In the genomic region with DNA sequence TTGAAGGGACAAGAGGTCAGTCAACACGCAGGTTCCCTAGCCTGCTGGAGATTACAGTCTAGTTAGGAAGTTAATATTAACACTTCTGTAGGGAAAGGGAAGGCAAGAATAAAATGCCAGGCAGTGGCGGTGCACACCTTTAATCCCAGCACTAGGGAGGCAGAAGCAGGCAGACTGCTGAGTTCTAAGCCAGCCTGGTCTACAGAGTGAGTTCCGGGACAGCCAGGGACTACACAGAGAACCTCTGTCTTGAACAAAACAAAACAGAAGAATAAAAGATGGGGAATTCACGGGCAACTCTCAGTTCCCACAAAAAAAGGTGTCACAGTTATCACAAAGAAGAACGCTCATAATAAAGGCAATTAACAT, we compare ENCODE assay signal across 8 mouse cellular contexts. TPM values are rescaled to one million over a fixed set of nuclear protein-coding genes. Genes with fewer than 3 reads are reported as not detected.
DNase-seq lines count a peak whose midpoint lies in the region; ATAC-seq lines count a peak whose summit lies in the region.

No protein-coding gene starts in this region.

- intact Hi-C loops in heart, postnatal 10 days (cut with DNase I), result loop anchor here (5.0 kb wide), 1 partner anchor 290 kb away; no protein-coding TSS in a partner anchor
- intact Hi-C loops in left cerebral cortex, postnatal 25 days (cut with DNase I), result no loop called here

- peak overlapping the region; percentile 97 for H3K27ac ChIP-seq in heart, embryonic 12.5 days (ENCODE audit: poor library complexity, severe bottlenecking)
- 0 out of 2 replicates have a peak overlapping the region, but pooled peaks have one; percentile 49 for H3K27ac ChIP-seq in forebrain, embryonic 14.5 days (ENCODE audit: low read depth, low read length)
- peak overlapping the region; percentile 95 for H3K27ac ChIP-seq in liver, embryonic 16.5 days (ENCODE audit: low read length)

- H3K4me3 ChIP-seq in heart, embryonic 12.5 days, result peak overlapping the region; percentile 88
- peak overlapping the region; percentile 77 for H3K4me3 ChIP-seq in forebrain, embryonic 14.5 days (ENCODE audit: low read depth, low read length)
- peak overlapping the region; percentile 91 for H3K4me3 ChIP-seq in liver, embryonic 16.5 days (ENCODE audit: low read depth, low read length)

- H3K9ac ChIP-seq in heart, embryonic 12.5 days, result 0 out of 2 replicates have a peak overlapping the region, but pooled peaks have one; percentile 28
- H3K9ac ChIP-seq in forebrain, embryonic 14.5 days (ENCODE audit: low read length), result peak overlapping the region; percentile 85
- peak overlapping the region; percentile 89 for H3K9ac ChIP-seq in liver, embryonic 16.5 days (ENCODE audit: low read depth, low read length)

- no peak for DNase-seq in heart, postnatal 10 days
- peak; percentile 11 for DNase-seq in forebrain, embryonic 14.5 days (ENCODE audit: low spot score)
- DNase-seq in adrenal gland, postnatal 36 days, result no peak
- DNase-seq in left cerebral cortex, postnatal 25 days (ENCODE audit: low spot score in 2 of 2), result no peak
- DNase-seq in cerebellum, postnatal 25 days, result no peak

- H3K36me3 ChIP-seq in heart, embryonic 12.5 days, result peaks cover 6% of the 10 kb centered on the region; the same call in 1 of the 2 replicates
- H3K36me3 ChIP-seq in forebrain, embryonic 14.5 days (ENCODE audit: control insufficient read depth, insufficient read depth, low read length), result peaks cover 4% of the 10 kb centered on the region; the same call in 1 of the 2 replicates
- H3K36me3 ChIP-seq in liver, embryonic 16.5 days (ENCODE audit: control insufficient read depth, insufficient read depth), result peaks cover 5% of the 10 kb centered on the region

- no peaks in the 10 kb centered on the region for H3K27me3 ChIP-seq in heart, embryonic 12.5 days (replicated peaks)
- H3K27me3 ChIP-seq in forebrain, embryonic 14.5 days (replicated peaks; ENCODE audit: control insufficient read depth, insufficient read depth, low read length), result no peaks in the 10 kb centered on the region
- H3K27me3 ChIP-seq in liver, embryonic 16.5 days (ENCODE audit: control insufficient read depth, insufficient read depth, low read depth, low read length), result no peaks in the 10 kb centered on the region

- H3K4me2 ChIP-seq in heart, embryonic 12.5 days, result peak overlapping the region; percentile 90
- peak overlapping the region; percentile 69 for H3K4me2 ChIP-seq in forebrain, embryonic 14.5 days (ENCODE audit: low read length)
- peak overlapping the region; percentile 71 for H3K4me2 ChIP-seq in liver, embryonic 16.5 days (ENCODE audit: low read depth, low read length)

- H3K4me1 ChIP-seq in heart, embryonic 12.5 days (replicated peaks), result peaks cover 11% of the 10 kb centered on the region
- H3K4me1 ChIP-seq in forebrain, embryonic 14.5 days (ENCODE audit: control insufficient read depth, insufficient read depth, low read length), result 0 out of 2 replicates have a peak, but pooled peaks cover 3% of the 10 kb centered on the region
- peaks cover 8% of the 10 kb centered on the region for H3K4me1 ChIP-seq in liver, embryonic 16.5 days (ENCODE audit: control insufficient read depth, low read depth, low read length)

- peaks cover 4% of the 10 kb centered on the region; the same call in 1 of the 2 replicates for H3K9me3 ChIP-seq in heart, embryonic 12.5 days (replicated peaks)
- H3K9me3 ChIP-seq in forebrain, embryonic 14.5 days (replicated peaks; ENCODE audit: control insufficient read depth, low read length), result no peaks in the 10 kb centered on the region
- no peaks in the 10 kb centered on the region for H3K9me3 ChIP-seq in liver, embryonic 16.5 days (replicated peaks; ENCODE audit: control insufficient read depth, low read length)

- ATAC-seq in heart, embryonic 12.5 days (ENCODE audit: insufficient number of reproducible peaks, low FRiP score), result no peak; the same call in 1 of the 2 replicates
- peak; percentile 10 for ATAC-seq in CD4-positive, CD25-positive, alpha-beta regulatory T cell, adult 4 months
- peak; percentile 58 for ATAC-seq in forebrain, embryonic 14.5 days
- no peak for ATAC-seq in liver, embryonic 16.5 days (ENCODE audit: low read depth)

- WGBS in heart, embryonic 12.5 days, result 46% methylated on average over 5 of the region's 5 CpGs
- WGBS in forebrain, embryonic 14.5 days, result 17% methylated on average over 5 of the region's 5 CpGs
- 40% methylated on average over 5 of the region's 5 CpGs for WGBS in liver, embryonic 16.5 days (ENCODE audit: insufficient replicate concordance)

RNA-seq across cellular contexts. Expression of a gene that starts 0.4 kb away (rescaled TPM):
- 52.3 and 55.0 TPM in 2 replicates for polyA plus RNA-seq in heart, embryonic 12.5 days (2016; fragmentation: Nextera tagmentation; extraction: Ambion mirVana)
- total RNA-seq in heart, postnatal 10 days (2021), result 10 to 100 TPM; 19.2 to 20.7 TPM
- polyA plus RNA-seq in CD4-positive, CD25-positive, alpha-beta regulatory T cell, adult 4 months (2017; shearing (Covaris generic)), result 10 to 100 TPM; 30.2 to 41.2 TPM
- 29.2 and 30.0 TPM in 2 replicates for polyA plus RNA-seq in forebrain, embryonic 14.5 days (2014; fragmentation: Nextera tagmentation; extraction: Ambion mirVana)
- 21.5 and 22.9 TPM in 2 replicates for polyA plus RNA-seq in liver, embryonic 16.5 days (2015; fragmentation: Nextera tagmentation; extraction: Ambion mirVana)
- 10 to 100 TPM; 14.7 to 16.6 TPM for total RNA-seq in adrenal gland, postnatal 36 days (2021)
- total RNA-seq in left cerebral cortex, postnatal 25 days (2021), result 1 to 10 TPM; 3.4 to 3.7 TPM

Comparison
In these comparisons a context has a peak if more than half of its experiments do, and no peak if none do; other contexts are left out.
1. ATAC-seq: peak in CD4-positive, CD25-positive, alpha-beta regulatory T cell, adult 4 months (single experiment) and forebrain, embryonic 14.5 days (single experiment); none in heart, embryonic 12.5 days (single experiment) and liver, embryonic 16.5 days (single experiment).
2. H3K9ac ChIP-seq: peak in every context shown above with its lines; median percentile 89 in liver, embryonic 16.5 days; 85 in forebrain, embryonic 14.5 days; 28 in heart, embryonic 12.5 days.
3. Peak in every context shown above with its lines, with median percentiles within 50 percentile points of each other: H3K27ac ChIP-seq, H3K4me2 ChIP-seq and H3K4me3 ChIP-seq.